Mouse (Mus musculus) brain, embryonic 18.5 days (tissue): ENCODE data around the gene Taf5l.
A peak's percentile ranks its signal among the peaks of the same experiment; 100 is the strongest.
"Not testable (repeated sequence)": the region's sequence is repeated elsewhere in the genome, so short reads cannot be mapped to it uniquely, and the experiment has no call there.

Experiments
- DNase-seq: peaks from one replicate; pipeline ENCODE4 v3.0.0-alpha.2; 2012; ENCODE audit warnings: low read depth, low spot score

The Taf5l gene

DNA sequence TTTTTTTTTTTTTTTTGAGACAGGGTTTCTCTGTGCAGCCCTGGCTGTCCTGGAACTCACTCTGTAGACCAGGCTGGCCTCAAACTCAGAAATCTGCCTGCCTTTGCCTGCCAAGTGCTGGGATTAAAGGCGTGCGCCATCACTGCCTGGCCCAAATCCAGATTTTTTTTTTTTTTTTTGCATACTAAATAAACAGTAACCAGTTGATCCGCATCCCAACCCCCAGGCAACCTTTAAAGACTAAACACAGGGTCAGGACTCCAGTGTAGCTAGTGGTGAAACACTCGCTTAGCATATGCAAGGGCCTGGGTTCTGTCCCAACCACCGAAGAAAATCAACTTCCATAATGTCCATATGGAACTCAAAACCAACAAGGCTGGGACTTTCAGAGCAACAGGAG, 60.6 kb downstream of the Taf5l start:
- not testable (repeated sequence) for DNase-seq

DNA sequence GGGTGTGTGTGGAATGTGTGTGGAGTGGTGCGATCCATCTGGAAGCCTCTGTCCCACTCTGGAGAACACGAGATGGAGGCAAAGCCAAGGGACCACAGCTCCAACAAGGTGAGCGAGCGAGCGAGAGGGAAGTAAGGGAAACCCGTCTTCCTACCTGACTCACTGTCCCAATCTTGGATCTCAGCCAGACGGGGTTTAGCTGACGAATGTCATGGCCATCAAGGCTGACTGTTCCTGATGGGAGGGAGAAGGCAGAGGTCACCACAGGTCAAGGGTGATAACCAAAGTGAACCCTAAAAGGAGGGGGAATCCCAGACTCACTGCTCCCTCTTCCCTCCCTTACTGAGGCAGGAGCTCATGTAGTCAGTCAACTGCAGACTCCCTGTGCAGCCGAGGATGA, 61.1 kb downstream of the Taf5l start:
- no peak for DNase-seq

DNA sequence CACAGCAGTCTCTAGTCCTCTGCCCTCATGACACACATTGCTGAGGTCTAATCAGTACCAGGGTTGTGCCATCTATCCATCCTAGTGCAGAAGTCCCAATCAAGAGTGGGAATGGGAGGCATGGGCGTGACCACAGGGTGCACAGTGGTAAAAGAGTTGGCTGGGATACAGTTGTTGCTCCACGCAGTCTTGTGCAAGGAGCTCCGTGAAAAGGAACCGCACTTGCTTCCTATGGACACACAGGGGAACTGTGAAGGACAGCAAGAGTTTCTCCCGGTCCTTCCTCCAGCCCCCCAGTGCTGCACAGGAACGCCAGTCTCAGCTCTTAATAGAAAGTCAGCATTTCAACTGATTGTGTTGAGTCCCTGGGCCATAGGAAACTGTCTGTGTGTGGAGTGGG, 61.7 kb downstream of the Taf5l start:
- DNase-seq, result no peak

DNA sequence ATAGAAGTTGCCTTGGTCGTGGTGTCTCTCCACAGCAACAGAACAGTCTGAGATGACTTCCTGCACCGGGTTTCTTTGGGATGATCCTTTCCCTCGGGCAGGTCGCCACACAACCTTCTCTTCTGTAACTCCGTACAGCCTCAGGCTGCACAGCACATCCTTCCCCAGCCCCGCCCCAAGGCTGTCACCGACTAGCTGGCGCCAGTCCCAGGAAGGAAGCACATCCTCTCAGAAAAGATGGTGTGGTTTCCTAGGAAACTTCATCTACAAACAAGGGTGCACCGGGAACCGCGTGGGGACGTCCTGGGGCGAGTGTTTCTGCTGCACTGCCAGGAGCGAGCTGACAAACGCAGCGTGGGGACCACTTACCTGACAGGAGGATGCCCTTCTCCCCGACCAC, 63.1 kb downstream of the Taf5l start:
- DNase-seq, result no peak

DNA sequence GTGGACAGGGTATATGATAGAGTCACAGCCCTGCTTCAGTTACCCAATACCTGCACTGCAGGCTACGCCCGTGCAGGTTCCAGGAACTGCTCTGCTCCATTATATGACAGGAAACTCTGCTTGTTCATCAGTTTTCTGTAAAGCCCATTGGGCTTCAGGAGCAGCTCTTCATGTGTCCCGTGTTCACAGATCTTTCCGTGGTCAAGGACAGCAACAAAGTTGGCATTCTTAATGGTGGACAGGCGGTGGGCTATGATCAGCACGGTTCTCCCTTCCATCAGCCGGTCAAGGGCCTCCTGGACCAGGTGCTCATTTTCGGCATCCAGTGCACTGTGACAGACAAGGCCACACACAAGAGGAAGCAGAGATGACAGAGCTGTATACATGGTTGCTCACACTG, 67.0 kb downstream of the Taf5l start:
- no peak for DNase-seq

DNA sequence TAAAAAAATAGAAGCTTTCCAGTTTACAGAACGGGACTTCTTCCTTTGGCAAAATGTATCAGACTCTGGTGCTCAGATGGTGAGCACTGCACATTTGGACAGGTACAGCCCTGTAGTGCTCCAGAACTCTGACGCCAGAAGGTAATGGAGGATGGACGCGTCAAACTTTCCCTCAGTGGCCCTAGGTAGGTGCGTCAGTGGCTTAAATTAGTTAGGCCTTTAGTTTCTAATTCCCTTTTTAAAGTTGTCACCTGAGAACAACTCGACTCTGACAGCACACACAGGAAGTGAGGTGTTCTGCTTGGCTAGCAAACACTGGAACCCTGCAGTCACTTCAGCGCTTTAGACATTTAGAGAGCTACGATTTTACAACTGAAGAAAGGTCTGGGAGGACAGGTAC, 67.5 kb downstream of the Taf5l start:
- no peak for DNase-seq

DNA sequence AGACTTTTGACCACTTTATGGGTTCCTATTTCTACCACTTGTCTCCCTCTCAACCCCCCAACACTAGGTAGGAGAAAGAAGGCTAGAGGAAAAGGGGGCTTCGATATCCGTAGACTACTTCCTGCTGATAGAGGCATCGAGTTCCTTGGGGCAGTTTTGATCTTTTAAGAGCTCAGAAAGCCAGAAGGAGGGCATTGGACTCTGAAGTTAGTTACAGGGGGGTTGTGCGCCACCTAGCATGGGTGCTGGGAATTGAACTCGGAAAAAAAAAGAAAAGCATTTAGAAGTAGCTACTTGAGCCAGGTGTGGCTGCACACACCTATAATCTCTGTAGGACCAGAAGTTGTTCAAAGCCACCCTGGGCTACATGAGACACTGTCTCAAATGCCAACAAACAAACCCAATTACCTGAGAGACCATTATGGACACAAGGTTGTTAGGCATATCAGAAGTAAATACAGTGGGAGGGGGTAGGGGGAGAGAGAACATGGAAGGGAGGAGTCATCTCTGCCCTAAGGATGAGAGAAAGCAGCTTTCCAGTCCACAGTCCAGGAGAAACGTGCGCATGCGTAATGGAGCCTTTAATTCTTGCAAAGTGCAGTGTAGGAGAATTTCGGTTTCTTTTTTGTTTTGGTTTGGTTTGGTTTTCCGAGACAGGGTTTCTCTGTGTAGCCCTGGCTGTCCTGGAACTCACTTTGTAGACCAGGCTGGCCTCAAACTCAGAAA, 71.0 kb downstream of the Taf5l start:
- no peak for DNase-seq

DNA sequence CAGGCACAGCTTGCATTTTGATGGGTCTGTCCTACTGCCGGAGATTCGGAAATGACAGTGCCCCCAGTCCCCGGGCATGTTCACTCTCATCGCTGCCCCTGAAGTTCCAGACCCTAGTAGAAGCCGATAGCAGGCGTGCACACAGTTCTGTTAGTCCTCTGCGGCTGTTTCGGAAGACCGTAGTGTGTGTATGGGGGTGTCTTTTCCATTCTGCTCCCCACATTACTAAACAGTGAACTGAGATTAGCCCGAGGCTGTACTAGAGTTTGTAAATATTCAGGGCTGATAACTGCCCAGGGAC, 71.6 kb downstream of the Taf5l start:
- no peak for DNase-seq

DNA sequence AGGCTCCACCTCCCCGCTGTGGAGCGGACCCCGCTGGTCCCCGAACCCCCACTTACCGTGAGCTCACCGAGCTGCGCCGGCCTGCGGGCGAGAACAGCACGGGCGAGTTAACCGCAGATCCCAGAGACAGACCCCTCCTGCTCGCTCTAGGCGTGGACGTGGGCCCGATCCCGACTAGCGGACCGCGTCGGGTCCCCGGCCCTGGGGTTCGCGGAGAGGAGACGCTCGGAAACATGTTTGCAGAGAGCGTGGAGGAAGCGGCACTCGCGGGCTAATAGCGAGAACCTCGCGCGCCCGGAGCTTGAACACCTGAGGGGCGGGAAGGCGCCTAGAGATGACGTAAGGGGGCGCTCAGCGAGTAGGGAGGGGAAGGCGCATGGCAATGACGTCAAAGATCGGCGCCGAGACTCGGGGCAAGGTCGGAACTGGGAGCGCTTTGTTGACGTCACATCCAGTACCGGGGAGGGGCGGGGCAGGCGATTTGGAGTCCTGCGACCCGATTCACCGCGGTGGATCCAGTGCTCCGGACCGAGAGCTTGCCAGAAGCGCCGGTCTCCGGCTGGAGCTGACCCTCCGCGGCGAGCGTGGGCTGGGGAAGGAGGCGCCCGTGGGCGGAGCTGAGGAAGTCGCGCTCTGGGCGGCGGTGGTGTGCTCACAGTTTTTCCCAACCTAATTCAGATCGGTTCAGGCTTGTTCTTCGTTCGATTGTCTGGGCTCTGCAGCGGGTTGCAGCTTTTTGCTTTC, 72.1 kb downstream of the Taf5l start, which contains the start of gene Nup133:
Gene Nup133, minus strand, starts transcription at position 324 of the 744 bp plus-strand sequence.
- peak; percentile 97 for DNase-seq
